Mouse (Mus musculus) liver, postnatal 0 days (tissue): ENCODE measurements around the gene Tmem107. TPM values are rescaled to one million over a fixed set of nuclear protein-coding genes. Genes with fewer than 3 reads are reported as not detected.
A peak's percentile ranks its signal among the peaks of the same experiment; 100 is the strongest.

Experiments used
- ATAC-seq: fragments of 200-750 bp; cut with Nextera tagmentation; 2 replicates; pipeline ENCODE4 v1.8.0; 2017; ENCODE audit warnings: mild to moderate bottlenecking, moderate library complexity
- DNase-seq: peaks from one replicate; pipeline ENCODE4 v3.0.0-alpha.2; 2016
- H3K27ac ChIP-seq: fragments of 300-500 bp; sonication (generic); 2 replicates; pipeline ENCODE4 v1.5.1; 2014; ENCODE audit warnings: antibody characterized with exemption, moderate library complexity, mild to moderate bottlenecking, low read depth
- H3K27me3 ChIP-seq: fragments of 300-500 bp; sonication (generic); 2 replicates; pipeline ENCODE4 v1.6.1; 2014; ENCODE audit warnings: low read length, control low read depth, mixed read lengths; ENCODE audit not compliant: insufficient read depth
- H3K36me3 ChIP-seq: fragments of 300-500 bp; sonication (generic); replicated peaks from 2 replicates; pipeline ENCODE4 v1.6.1; 2014; ENCODE audit warnings: mild to moderate bottlenecking, control low read depth, low read length, moderate library complexity, mixed read lengths; ENCODE audit not compliant: insufficient read depth
- H3K4me1 ChIP-seq: fragments of 300-500 bp; sonication (generic); 2 replicates; pipeline ENCODE4 v1.6.1; 2014; ENCODE audit warnings: antibody characterized with exemption, mild to moderate bottlenecking, control low read depth; ENCODE audit not compliant: insufficient read depth
- H3K4me2 ChIP-seq: fragments of 300-500 bp; sonication (generic); 2 replicates; pipeline ENCODE4 v1.6.1; 2014; ENCODE audit warnings: low read depth, mild to moderate bottlenecking, low read length, moderate library complexity, mixed read lengths
- H3K4me3 ChIP-seq: fragments of 300-500 bp; sonication (generic); 2 replicates; pipeline ENCODE4 v1.5.1; 2014; ENCODE audit warnings: low read depth, low read length
- H3K9ac ChIP-seq: fragments of 300-500 bp; sonication (generic); replicated peaks from 2 replicates; pipeline ENCODE4 v1.6.1; 2014; ENCODE audit warnings: mild to moderate bottlenecking, moderate library complexity
- H3K9me3 ChIP-seq: fragments of 300-500 bp; sonication (generic); 2 replicates; pipeline ENCODE4 v1.6.1; 2016; ENCODE audit warnings: mild to moderate bottlenecking, control low read depth, low read length, mixed read lengths
- CTCF ChIP-seq: sonication (generic); IDR thresholded peaks from 2 replicates; pipeline ENCODE4 v1.5.1; 2016; ENCODE audit warnings: antibody characterized with exemption, low read depth
- EP300 ChIP-seq: IDR thresholded peaks from 2 replicates; pipeline ENCODE4 v1.6.1; 2016; ENCODE audit warnings: antibody characterized with exemption, low read depth, mild to moderate bottlenecking
- WGBS: fragments of 180-500 bp; shearing (Covaris S2); extraction: QIAGEN DNeasy Blood & Tissue Kit; methylation state at CpG from one replicate; pipeline ENCODE4 v1.1.7; 2014; ENCODE audit not compliant: insufficient replicate concordance; 5-methylcytosine and 5-hydroxymethylcytosine counted together
- polyA plus RNA-seq: library from polyadenylated mRNA; unstranded; fragments of >200 nt; fragmentation: Nextera tagmentation; extraction: Ambion mirVana; gene quantifications from 2 replicates; pipeline ENCODE4 v1.2.1, GENCODE M21; 2015

The Tmem107 gene
- polyA plus RNA-seq, 1 experiment from 2014 or later: 13.0 TPM

DNA sequence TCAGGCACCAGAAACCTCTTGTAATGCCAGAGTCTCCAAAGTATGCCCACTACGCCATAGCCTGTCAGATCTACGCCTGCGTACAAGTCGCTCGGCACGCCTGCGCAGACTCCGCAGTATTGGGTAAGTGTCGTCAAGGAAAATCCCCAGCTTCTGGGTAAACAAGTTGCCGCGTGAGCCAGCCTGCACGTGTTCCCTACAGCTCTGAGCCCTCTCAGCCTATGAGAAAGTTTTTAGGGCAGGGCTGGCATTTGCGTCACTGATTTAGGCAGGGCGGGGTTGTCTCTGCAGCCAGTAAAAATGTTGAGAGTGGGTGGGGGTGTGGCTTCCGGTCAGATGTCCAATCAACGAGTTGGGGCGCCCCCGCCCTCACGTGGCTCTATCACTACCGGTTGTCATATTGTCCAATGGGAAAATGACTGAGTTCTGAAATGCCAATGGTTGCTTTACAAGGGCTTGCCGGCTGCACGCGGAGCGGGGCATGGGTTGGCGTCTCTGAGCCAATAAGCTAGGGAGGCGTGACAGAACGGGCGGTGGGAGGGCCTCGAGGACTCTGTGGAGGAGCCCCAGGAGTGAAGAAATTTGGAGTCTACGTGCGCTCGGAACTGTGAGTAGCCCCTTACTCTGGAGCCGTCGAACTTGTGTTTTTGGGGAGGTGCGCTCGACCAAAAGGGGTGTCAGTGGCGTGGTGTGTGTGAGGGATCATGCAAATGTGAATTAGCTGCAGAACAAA, 24.3 kb downstream of the Tmem107 start, which contains the start of gene Per1:
TSS of gene Per1 (plus strand) at position 521 of the 733 bp plus-strand sequence.
- peak within 1 kb of the TSS; percentile 100 for H3K27ac ChIP-seq
- ATAC-seq (peak; percentile 80), DNase-seq (peak; percentile 99)
- peaks cover 27% of the 10 kb centered on the region for H3K36me3 ChIP-seq
- peak within 1 kb of the TSS; percentile 94 for H3K4me2 ChIP-seq
- peak; percentile 91 for TF ChIP-seq EP300
- TF ChIP-seq CTCF: no peak
- under 1% methylated on average over 37 of the region's 37 CpGs for WGBS
- H3K9ac ChIP-seq: peak within 1 kb of the TSS; percentile 93
- H3K4me3 ChIP-seq: peak within 1 kb of the TSS; percentile 81
- no peaks in the 10 kb centered on the region for H3K9me3 ChIP-seq
- peaks cover 37% of the 10 kb centered on the region for H3K4me1 ChIP-seq
- no peaks in the 10 kb centered on the region for H3K27me3 ChIP-seq

DNA sequence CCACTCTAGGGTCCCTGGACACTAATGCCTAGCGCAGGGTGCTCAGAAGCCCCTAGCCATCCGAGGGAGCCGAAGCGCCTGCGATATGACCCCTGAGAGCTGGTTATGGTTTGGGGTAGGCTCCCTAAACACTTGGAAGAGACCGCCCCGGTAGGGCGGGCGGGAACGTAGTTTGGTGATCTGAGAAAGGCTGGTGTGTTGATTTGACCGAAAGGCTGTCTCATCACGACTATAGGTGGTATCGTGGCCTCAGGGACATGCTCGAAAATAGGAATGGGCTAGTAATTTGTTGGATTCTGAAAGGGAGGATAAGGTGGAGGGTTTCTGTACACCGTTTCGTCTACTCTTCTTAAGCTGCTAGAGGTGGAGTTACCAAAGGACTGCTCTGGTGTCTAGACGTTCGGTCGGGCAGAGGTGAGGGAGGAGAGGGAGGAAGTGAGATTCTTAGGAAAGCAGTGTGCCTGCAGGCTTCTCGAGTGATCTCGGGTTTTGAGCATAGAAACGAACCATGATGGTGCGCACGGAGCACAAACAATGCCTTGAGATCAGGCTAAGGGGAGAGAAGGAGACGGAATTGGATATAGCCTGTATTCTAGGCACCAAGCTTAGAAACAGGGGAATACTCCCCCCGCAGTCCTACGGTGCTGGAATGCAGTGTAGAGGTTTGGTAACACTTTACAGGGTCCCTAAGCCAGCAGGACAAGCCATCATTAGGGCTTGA, 25.1 kb downstream of the Tmem107 start:
- ATAC-seq (no peak), DNase-seq (peak; percentile 73)
- peak overlapping the region; percentile 100 for H3K27ac ChIP-seq
- peak overlapping the region; percentile 93 for H3K9ac ChIP-seq
- peaks cover 24% of the 10 kb centered on the region for H3K36me3 ChIP-seq
- TF ChIP-seq CTCF (no peak), EP300 (no peak)
- H3K4me3 ChIP-seq: peak overlapping the region; percentile 81
- WGBS: 1% methylated on average over 27 of the region's 27 CpGs
- H3K27me3 ChIP-seq: no peaks in the 10 kb centered on the region
- no peaks in the 10 kb centered on the region for H3K9me3 ChIP-seq
- H3K4me1 ChIP-seq: peaks cover 40% of the 10 kb centered on the region
- peak overlapping the region; percentile 94 for H3K4me2 ChIP-seq

DNA sequence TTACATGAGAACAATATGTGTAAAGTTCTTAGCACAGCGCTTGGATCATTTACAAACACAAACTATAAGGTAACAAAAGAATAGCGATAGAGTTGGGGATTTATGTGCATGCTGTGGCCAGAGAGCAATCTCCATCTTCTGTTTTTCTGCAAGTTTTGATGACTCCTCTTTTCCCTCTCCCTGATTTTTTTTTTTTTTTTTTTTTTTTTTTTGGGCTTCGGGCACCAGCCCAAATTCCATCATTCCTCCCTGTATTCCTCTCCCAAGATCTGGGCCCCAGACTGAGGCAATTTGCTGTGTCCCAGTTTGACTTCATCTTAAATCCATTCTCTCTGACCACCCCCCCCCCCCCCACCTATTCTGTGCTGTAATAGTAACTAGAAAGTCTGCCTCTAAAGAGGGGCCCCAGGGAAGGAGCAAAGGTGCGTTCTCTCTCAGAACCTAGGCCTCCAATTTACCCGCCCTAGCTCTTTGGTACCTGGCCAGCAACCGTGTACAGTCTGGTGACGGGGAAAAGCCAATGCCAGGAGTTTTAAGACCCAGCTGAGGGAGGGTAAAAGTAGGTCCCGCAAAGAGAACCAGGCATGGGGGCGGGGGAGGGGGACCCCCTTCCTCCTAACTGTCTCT, 25.9 kb downstream of the Tmem107 start:
- peak overlapping the region; percentile 81 for H3K4me3 ChIP-seq
- H3K9me3 ChIP-seq: no peaks in the 10 kb centered on the region
- peak overlapping the region; percentile 93 for H3K9ac ChIP-seq
- H3K27me3 ChIP-seq: no peaks in the 10 kb centered on the region
- DNase-seq (no peak), ATAC-seq (peak; percentile 5; the same call in 1 of the 2 replicates)
- TF ChIP-seq CTCF (no peak), EP300 (no peak)
- H3K36me3 ChIP-seq: peaks cover 24% of the 10 kb centered on the region
- H3K4me2 ChIP-seq: peak overlapping the region; percentile 94
- peak overlapping the region; percentile 100 for H3K27ac ChIP-seq
- WGBS: 10% methylated on average over 9 of the region's 9 CpGs
- peaks cover 40% of the 10 kb centered on the region for H3K4me1 ChIP-seq

DNA sequence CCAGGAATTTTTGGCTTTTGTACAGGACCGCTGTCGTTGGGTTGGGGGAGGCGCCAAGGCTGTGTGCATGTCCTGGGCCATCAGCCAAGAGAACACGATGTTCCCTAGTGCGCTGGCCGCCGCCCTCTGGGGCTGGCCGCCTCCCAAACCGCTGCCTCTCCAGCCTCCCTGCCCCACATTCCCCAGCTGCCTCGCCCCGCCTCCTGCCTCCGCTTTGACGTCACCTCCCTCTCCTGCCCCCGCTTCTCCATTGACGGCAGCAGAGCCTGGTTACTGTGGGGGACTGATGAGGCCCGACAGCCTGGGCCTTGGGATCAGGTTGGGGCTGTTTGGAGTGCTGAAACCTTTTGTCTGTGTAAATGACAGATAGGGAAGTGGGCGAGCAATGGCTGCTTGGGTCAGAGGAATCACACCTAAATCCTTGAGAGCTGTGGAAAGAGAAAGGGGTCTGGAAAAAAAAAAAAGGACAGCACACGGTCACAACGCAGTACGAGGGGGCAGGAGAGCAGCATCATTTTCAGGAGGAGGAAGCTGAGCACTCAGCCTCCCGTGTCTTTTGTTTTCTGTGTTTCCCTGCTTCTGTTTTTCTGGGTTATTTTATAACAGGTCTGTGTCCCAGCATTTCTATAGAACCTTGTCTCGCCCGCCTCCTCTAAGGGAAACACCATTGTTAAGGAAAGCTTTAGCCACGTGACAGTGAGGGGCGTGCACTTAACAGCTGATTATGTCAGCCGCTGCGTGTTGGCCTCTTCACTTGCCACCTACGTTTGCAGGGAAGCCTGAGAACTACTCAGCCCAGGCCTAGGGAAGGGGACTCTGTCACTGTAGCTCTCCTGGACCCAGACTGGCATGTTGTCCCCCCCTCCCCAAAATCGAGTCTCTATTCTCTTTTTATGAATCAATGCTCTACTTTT, 26.6 kb downstream of the Tmem107 start:
- peak overlapping the region; percentile 93 for H3K9ac ChIP-seq
- 2% methylated on average over 29 of the region's 29 CpGs for WGBS
- peak overlapping the region; percentile 94 for H3K4me2 ChIP-seq
- no peaks in the 10 kb centered on the region for H3K9me3 ChIP-seq
- peak; percentile 96 for TF ChIP-seq EP300
- no peak for TF ChIP-seq CTCF
- peak overlapping the region; percentile 81 for H3K4me3 ChIP-seq
- DNase-seq: peak; percentile 99
- peak overlapping the region; percentile 100 for H3K27ac ChIP-seq
- peak; percentile 65 for ATAC-seq
- peaks cover 38% of the 10 kb centered on the region for H3K4me1 ChIP-seq
- no peaks in the 10 kb centered on the region for H3K27me3 ChIP-seq
- peaks cover 24% of the 10 kb centered on the region for H3K36me3 ChIP-seq

DNA sequence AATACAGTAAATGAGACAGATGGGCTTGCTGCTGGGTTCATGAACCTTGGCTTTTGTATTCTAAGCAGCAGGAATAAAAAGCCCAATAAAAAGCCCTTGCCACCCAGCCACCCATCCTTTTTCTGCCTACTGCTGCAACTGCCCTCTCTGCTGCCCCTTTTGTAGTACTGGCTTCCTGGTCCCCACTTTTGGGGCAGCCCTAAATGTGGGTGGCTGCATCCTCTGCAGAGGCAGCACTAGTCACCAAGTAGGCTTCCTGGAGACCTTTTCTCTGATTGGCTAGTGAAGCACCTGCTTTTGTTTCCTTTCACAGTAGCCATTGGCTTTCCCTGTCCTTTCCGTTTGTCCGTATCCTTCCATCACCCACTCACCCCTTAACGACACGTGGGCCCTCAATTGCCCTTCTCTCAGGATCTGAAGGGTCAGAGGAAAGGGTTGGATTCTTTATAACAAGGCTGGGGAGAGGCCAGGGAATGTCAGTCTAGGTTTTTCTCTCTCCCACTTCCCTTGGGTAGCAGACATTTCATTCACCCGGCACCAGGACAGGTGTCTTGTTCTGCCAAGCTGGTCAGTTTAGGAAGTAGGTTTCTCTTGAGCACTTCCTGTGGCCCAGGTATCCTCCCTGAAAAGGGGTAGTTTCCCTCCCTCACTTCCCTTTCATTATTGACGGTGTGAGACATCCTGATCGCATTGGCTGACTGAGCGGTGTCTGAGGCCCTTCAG, 27.6 kb downstream of the Tmem107 start:
- Histone ChIP-seq H3K27me3 (no peaks in the 10 kb centered on the region), H3K4me2 (peak overlapping the region; percentile 94), H3K9ac (peak overlapping the region; percentile 93), H3K4me1 (peaks cover 38% of the 10 kb centered on the region), H3K36me3 (peaks cover 31% of the 10 kb centered on the region), H3K4me3 (peak overlapping the region; percentile 81), H3K27ac (peak overlapping the region; percentile 100), H3K9me3 (no peaks in the 10 kb centered on the region)
- ATAC-seq: no peak
- DNase-seq: no peak
- WGBS: 27% methylated on average over 8 of the region's 8 CpGs
- TF ChIP-seq EP300 (no peak), CTCF (no peak)
